Mouse (Mus musculus): Measurements from ENCODE around the gene S100a16.

The S100a16 gene

GRCm38 (mm10) chr3:90537141-90537904 is at the start of gene S100a16:
S100a16 (plus strand) TSS chr3:90537254.
- Histone ChIP-seq H3K4me3 (replicated peaks; ENCODE audit: low read length) (peak within 1 kb of the TSS; percentile 32), H3K27me3 (ENCODE audit: insufficient read depth, low read length) (peaks cover 31% of the 10 kb centered on the region), H3K9me3 (ENCODE audit: low read length) (no peaks in the 10 kb centered on the region), H3K4me1 (replicated peaks; ENCODE audit: low read depth, low read length) (peaks cover 48% of the 10 kb centered on the region), H3K36me3 (ENCODE audit: insufficient read depth, low read length) (no peaks in the 10 kb centered on the region)
- TF ChIP-seq CTCF (conservative IDR thresholded peaks at IDR 0.05; ENCODE audit: low read length) (no peak), NANOG (IDR thresholded peaks at IDR 0.05; ENCODE audit: borderline replicate concordance, low read length) (no peak), POU5F1 (IDR thresholded peaks at IDR 0.05; ENCODE audit: borderline replicate concordance, low read length) (no peak)

- Histone ChIP-seq H3K36me3 (ENCODE audit: insufficient read depth, low read length) (peaks cover 64% of the 10 kb centered on the region), H3K4me1 (replicated peaks; ENCODE audit: low read depth, low read length) (peaks cover 20% of the 10 kb centered on the region), H3K9me3 (ENCODE audit: low read length) (no peaks in the 10 kb centered on the region), H3K27me3 (ENCODE audit: insufficient read depth, low read length) (no peaks in the 10 kb centered on the region), H3K4me3 (replicated peaks; ENCODE audit: low read length) (no peak overlapping the region)
- TF ChIP-seq CTCF (conservative IDR thresholded peaks at IDR 0.05; ENCODE audit: low read length) (no peak), NANOG (IDR thresholded peaks at IDR 0.05; ENCODE audit: borderline replicate concordance, low read length) (no peak), POU5F1 (IDR thresholded peaks at IDR 0.05; ENCODE audit: borderline replicate concordance, low read length) (no peak)
Measured at GRCm38 (mm10) chr3:90488576-90488975, 48.5 kb upstream of the S100a16 start.

- H3K4me1 ChIP-seq (replicated peaks; ENCODE audit: low read depth, low read length), result peaks cover 29% of the 10 kb centered on the region
- peaks cover 58% of the 10 kb centered on the region for H3K36me3 ChIP-seq (ENCODE audit: insufficient read depth, low read length)
- H3K9me3 ChIP-seq (ENCODE audit: low read length), result no peaks in the 10 kb centered on the region
- no peaks in the 10 kb centered on the region for H3K27me3 ChIP-seq (ENCODE audit: insufficient read depth, low read length)
- H3K4me3 ChIP-seq (replicated peaks; ENCODE audit: low read length), result peak within 1 kb of the TSS; percentile 91
- TF ChIP-seq POU5F1 (IDR thresholded peaks at IDR 0.05; ENCODE audit: borderline replicate concordance, low read length), result no peak
- peak; percentile 32 for TF ChIP-seq CTCF (conservative IDR thresholded peaks at IDR 0.05; ENCODE audit: low read length)
Measured at GRCm38 (mm10) chr3:90490696-90491256, 46.3 kb upstream of the S100a16 start, which contains the start of gene Snapin. Snapin (minus strand) TSS chr3:90491033.

- H3K36me3 ChIP-seq (ENCODE audit: insufficient read depth, low read length), result peaks cover 58% of the 10 kb centered on the region
- no peak for TF ChIP-seq NANOG (IDR thresholded peaks at IDR 0.05; ENCODE audit: borderline replicate concordance, low read length)
- peak; percentile 1; the same call in 1 of the 2 replicates for TF ChIP-seq CTCF (conservative IDR thresholded peaks at IDR 0.05; ENCODE audit: low read length)
- H3K4me1 ChIP-seq (replicated peaks; ENCODE audit: low read depth, low read length), result peaks cover 29% of the 10 kb centered on the region
- no peaks in the 10 kb centered on the region for H3K27me3 ChIP-seq (ENCODE audit: insufficient read depth, low read length)
- H3K4me3 ChIP-seq (replicated peaks; ENCODE audit: low read length), result no peak overlapping the region
- H3K9me3 ChIP-seq (ENCODE audit: low read length), result no peaks in the 10 kb centered on the region
Measured at GRCm38 (mm10) chr3:90491350-90491749, 45.7 kb upstream of the S100a16 start.

GRCm38 (mm10) chr3:90493831-90494540 is 43.1 kb upstream of the S100a16 start:
- H3K27me3 ChIP-seq (ENCODE audit: insufficient read depth, low read length), result no peaks in the 10 kb centered on the region
- no peaks in the 10 kb centered on the region for H3K9me3 ChIP-seq (ENCODE audit: low read length)
- peaks cover 44% of the 10 kb centered on the region for H3K4me1 ChIP-seq (replicated peaks; ENCODE audit: low read depth, low read length)
- no peak for TF ChIP-seq NANOG (IDR thresholded peaks at IDR 0.05; ENCODE audit: borderline replicate concordance, low read length)
- no peak for TF ChIP-seq CTCF (conservative IDR thresholded peaks at IDR 0.05; ENCODE audit: low read length)
- no peak for TF ChIP-seq POU5F1 (IDR thresholded peaks at IDR 0.05; ENCODE audit: borderline replicate concordance, low read length)
- no peak overlapping the region for H3K4me3 ChIP-seq (replicated peaks; ENCODE audit: low read length)
- peaks cover 58% of the 10 kb centered on the region for H3K36me3 ChIP-seq (ENCODE audit: insufficient read depth, low read length)

- Histone ChIP-seq H3K9me3 (ENCODE audit: low read length) (no peaks in the 10 kb centered on the region), H3K4me1 (replicated peaks; ENCODE audit: low read depth, low read length) (peaks cover 33% of the 10 kb centered on the region), H3K36me3 (ENCODE audit: insufficient read depth, low read length) (peaks cover 68% of the 10 kb centered on the region), H3K27me3 (ENCODE audit: insufficient read depth, low read length) (no peaks in the 10 kb centered on the region), H3K4me3 (replicated peaks; ENCODE audit: low read length) (no peak overlapping the region)
- TF ChIP-seq CTCF (conservative IDR thresholded peaks at IDR 0.05; ENCODE audit: low read length), result no peak
- no peak for TF ChIP-seq NANOG (IDR thresholded peaks at IDR 0.05; ENCODE audit: borderline replicate concordance, low read length)
- no peak for TF ChIP-seq POU5F1 (IDR thresholded peaks at IDR 0.05; ENCODE audit: borderline replicate concordance, low read length)
Measured at GRCm38 (mm10) chr3:90495850-90496525, 41.1 kb upstream of the S100a16 start.

- no peak overlapping the region for H3K4me3 ChIP-seq (replicated peaks; ENCODE audit: low read length)
- H3K4me1 ChIP-seq (replicated peaks; ENCODE audit: low read depth, low read length), result peaks cover 45% of the 10 kb centered on the region
- H3K27me3 ChIP-seq (ENCODE audit: insufficient read depth, low read length), result no peaks in the 10 kb centered on the region
- no peaks in the 10 kb centered on the region for H3K9me3 ChIP-seq (ENCODE audit: low read length)
- H3K36me3 ChIP-seq (ENCODE audit: insufficient read depth, low read length), result peaks cover 84% of the 10 kb centered on the region
- no peak for TF ChIP-seq POU5F1 (IDR thresholded peaks at IDR 0.05; ENCODE audit: borderline replicate concordance, low read length)
Measured at GRCm38 (mm10) chr3:90497597-90497996, 39.5 kb upstream of the S100a16 start.

- Histone ChIP-seq H3K4me1 (replicated peaks; ENCODE audit: low read depth, low read length) (peaks cover 51% of the 10 kb centered on the region), H3K27me3 (ENCODE audit: insufficient read depth, low read length) (no peaks in the 10 kb centered on the region), H3K36me3 (ENCODE audit: insufficient read depth, low read length) (peaks cover 97% of the 10 kb centered on the region), H3K9me3 (ENCODE audit: low read length) (no peaks in the 10 kb centered on the region), H3K4me3 (replicated peaks; ENCODE audit: low read length) (no peak overlapping the region)
- TF ChIP-seq CTCF (conservative IDR thresholded peaks at IDR 0.05; ENCODE audit: low read length) (no peak), POU5F1 (IDR thresholded peaks at IDR 0.05; ENCODE audit: borderline replicate concordance, low read length) (no peak), NANOG (IDR thresholded peaks at IDR 0.05; ENCODE audit: borderline replicate concordance, low read length) (no peak)
Measured at GRCm38 (mm10) chr3:90503444-90503843, 33.6 kb upstream of the S100a16 start.
